Mouse (Mus musculus) testis, postnatal 14 days (tissue): ENCODE results near the gene Taf4.

ENCODE experiments used
- DNase-seq: peaks from one replicate; pipeline ENCODE4 v3.0.0; 2021; ENCODE audit warnings: low spot score

The Taf4 gene

GRCm38 (mm10) chr2:179982715-179983114 is 6.3 kb upstream of the Taf4 start:
- no peak for DNase-seq

- no peak for DNase-seq
Observed at GRCm38 (mm10) chr2:179980616-179981015, 4.2 kb upstream of the Taf4 start.

- DNase-seq = no peak
Observed at GRCm38 (mm10) chr2:179979836-179980235, 3.4 kb upstream of the Taf4 start.

- no peak for DNase-seq
Observed at GRCm38 (mm10) chr2:179978250-179978649, 1.8 kb upstream of the Taf4 start.

GRCm38 (mm10) chr2:179977344-179978025 is 1.0 kb upstream of the Taf4 start:
- DNase-seq = no peak

GRCm38 (mm10) chr2:179976295-179976627 is 185 bp downstream of the Taf4 start:
- no peak for DNase-seq

GRCm38 (mm10) chr2:179975851-179976250 is 595 bp downstream of the Taf4 start:
- DNase-seq = no peak

- DNase-seq = peak; percentile 52
Observed at GRCm38 (mm10) chr2:179974651-179975471, 1.6 kb downstream of the Taf4 start.

GRCm38 (mm10) chr2:179973871-179974628 is 2.4 kb downstream of the Taf4 start:
- no peak for DNase-seq

GRCm38 (mm10) chr2:179972406-179972805 is 4.0 kb downstream of the Taf4 start:
- no peak for DNase-seq

GRCm38 (mm10) chr2:179971891-179972290 is 4.6 kb downstream of the Taf4 start:
- DNase-seq = no peak

- DNase-seq = no peak
Observed at GRCm38 (mm10) chr2:179969137-179969536, 7.3 kb downstream of the Taf4 start.

GRCm38 (mm10) chr2:179967633-179968032 is 8.8 kb downstream of the Taf4 start:
- no peak for DNase-seq

GRCm38 (mm10) chr2:179961420-179961819 is 15.0 kb downstream of the Taf4 start:
- DNase-seq = no peak

GRCm38 (mm10) chr2:179960327-179960726 is 16.1 kb downstream of the Taf4 start:
- no peak for DNase-seq

- no peak for DNase-seq
Observed at GRCm38 (mm10) chr2:179959391-179959790, 17.1 kb downstream of the Taf4 start.

- DNase-seq = no peak
Observed at GRCm38 (mm10) chr2:179951542-179952524, 24.6 kb downstream of the Taf4 start.

GRCm38 (mm10) chr2:179948820-179949219 is 27.6 kb downstream of the Taf4 start:
- no peak for DNase-seq

- no peak for DNase-seq
Observed at GRCm38 (mm10) chr2:179947607-179948006, 28.8 kb downstream of the Taf4 start.

GRCm38 (mm10) chr2:179946496-179946895 is 29.9 kb downstream of the Taf4 start:
- no peak for DNase-seq

GRCm38 (mm10) chr2:179945051-179945450 is 31.4 kb downstream of the Taf4 start:
- DNase-seq = no peak

- no peak for DNase-seq
Observed at GRCm38 (mm10) chr2:179941696-179942095, 34.8 kb downstream of the Taf4 start.
